Mouse (Mus musculus): ENCODE measurements at regions not wholly inside any gene's neighbourhood (a gene's known extent, or its start where the extent isn't known, plus 50 kb on each side); places are given as distances from the start of the nearest gene placed in this dataset.

GRCm38 (mm10) chr17:14144082-14144481 lies 60.0 kb downstream of the Dact2 start:
- intact Hi-C loops (cut with DNase I): no loop called here

GRCm38 (mm10) chr17:14141669-14142068 lies 62.4 kb downstream of the Dact2 start:
- intact Hi-C loops (cut with DNase I): no loop called here

- intact Hi-C loops (cut with DNase I): no loop called here
Observed at GRCm38 (mm10) chr17:14140266-14140665, 63.8 kb downstream of the Dact2 start.

- intact Hi-C loops (cut with DNase I): no loop called here
Observed at GRCm38 (mm10) chr17:14138941-14139340, 65.2 kb downstream of the Dact2 start.

GRCm38 (mm10) chr17:14136702-14137315 lies 67.3 kb downstream of the Dact2 start:
- intact Hi-C loops (cut with DNase I): loop anchor here (1.0 kb wide), 1 partner anchor 69 kb away; no protein-coding TSS in a partner anchor

GRCm38 (mm10) chr17:14134604-14135003 lies 69.5 kb downstream of the Dact2 start:
- intact Hi-C loops (cut with DNase I): no loop called here

GRCm38 (mm10) chr17:14133986-14134385 lies 70.1 kb downstream of the Dact2 start:
- intact Hi-C loops (cut with DNase I): no loop called here

- intact Hi-C loops (cut with DNase I): loop anchor here (10.0 kb wide), 1 partner anchor 388 kb away; no protein-coding TSS in a partner anchor
Observed at GRCm38 (mm10) chr17:14127031-14127430, 67.7 kb upstream of the Gm7358 start.

- intact Hi-C loops (cut with DNase I): no loop called here
Observed at GRCm38 (mm10) chr17:14118863-14119262, 59.5 kb upstream of the Gm7358 start.

- intact Hi-C loops (cut with DNase I): no loop called here
Observed at GRCm38 (mm10) chr17:14116223-14116622, 56.9 kb upstream of the Gm7358 start.

- intact Hi-C loops (cut with DNase I): loop anchor here (5.0 kb wide), 2 partner anchors 92 to 107 kb away; no protein-coding TSS in a partner anchor
Observed at GRCm38 (mm10) chr17:14114856-14115255, 55.5 kb upstream of the Gm7358 start.

GRCm38 (mm10) chr17:14111692-14112091 lies 52.4 kb upstream of the Gm7358 start:
- intact Hi-C loops (cut with DNase I): loop anchor here (5.0 kb wide), 2 partner anchors 96 to 111 kb away; no protein-coding TSS in a partner anchor
